Mouse (Mus musculus) kidney, adult 18-20 months (tissue): ENCODE data around the gene Acsl1.
"Not testable (repeated sequence)": the region's sequence is repeated elsewhere in the genome, so short reads cannot be mapped to it uniquely, and the experiment has no call there.

ENCODE experiments used
- DNase-seq: peaks from one replicate; pipeline ENCODE4 v3.0.0; 2021

Gene Acsl1

GRCm38 (mm10) chr8:46566914-46567529 lies 96.2 kb downstream of the Acsl1 start:
- DNase-seq: no peak

DNA sequence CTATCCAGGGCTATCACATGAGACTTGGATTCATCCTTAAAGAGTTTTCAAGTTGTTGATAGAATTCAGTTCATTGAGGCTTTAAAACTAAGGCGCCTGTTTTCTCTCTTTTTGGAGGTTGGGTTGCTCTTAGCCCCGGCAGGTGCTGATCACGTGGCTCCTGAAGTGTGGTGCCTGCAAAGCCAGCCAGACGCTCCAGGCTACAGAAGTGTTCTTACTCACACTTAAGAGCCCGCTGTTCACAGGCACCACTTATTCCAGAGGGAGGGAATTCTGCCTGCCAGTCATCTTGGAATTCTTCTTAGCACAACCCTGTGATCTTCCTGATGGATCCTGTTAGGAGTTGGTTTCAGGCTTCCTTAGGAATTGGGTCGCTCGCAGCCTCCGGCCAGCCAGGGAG lies 97.1 kb downstream of the Acsl1 start:
- no peak for DNase-seq

GRCm38 (mm10) chr8:46568942-46569341 lies 98.1 kb downstream of the Acsl1 start:
- DNase-seq: no peak

- DNase-seq: no peak
Measured at GRCm38 (mm10) chr8:46569659-46570441, 99.0 kb downstream of the Acsl1 start.

DNA sequence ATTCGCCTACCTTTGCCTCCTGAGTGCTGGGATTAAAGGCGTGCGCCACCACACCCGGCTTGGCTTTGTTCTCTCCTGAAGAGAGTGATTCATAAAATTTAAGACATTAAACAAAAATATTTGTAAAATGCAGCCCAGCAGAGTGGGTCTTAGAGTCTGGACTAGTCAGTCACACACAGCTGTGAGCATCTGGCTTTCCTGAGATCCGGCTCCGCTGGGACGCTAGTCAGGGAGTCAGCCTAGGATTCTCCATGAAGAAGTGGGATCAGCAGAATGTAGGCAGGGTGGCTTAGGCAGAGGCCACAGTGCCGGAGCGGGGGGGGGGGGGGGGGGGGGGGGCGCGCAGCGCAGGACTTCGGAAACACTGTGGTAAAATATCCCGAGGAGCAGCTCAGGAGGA lies 99.8 kb downstream of the Acsl1 start:
- no peak for DNase-seq

- DNase-seq: no peak
Measured at GRCm38 (mm10) chr8:46573446-46573845, 102.6 kb downstream of the Acsl1 start.

- no peak for DNase-seq
Measured at GRCm38 (mm10) chr8:46573964-46574363, 103.1 kb downstream of the Acsl1 start.

GRCm38 (mm10) chr8:46578794-46579193 lies 108.0 kb downstream of the Acsl1 start:
- DNase-seq: no peak

GRCm38 (mm10) chr8:46584328-46584727 lies 113.5 kb downstream of the Acsl1 start:
- DNase-seq: not testable (repeated sequence)

DNA sequence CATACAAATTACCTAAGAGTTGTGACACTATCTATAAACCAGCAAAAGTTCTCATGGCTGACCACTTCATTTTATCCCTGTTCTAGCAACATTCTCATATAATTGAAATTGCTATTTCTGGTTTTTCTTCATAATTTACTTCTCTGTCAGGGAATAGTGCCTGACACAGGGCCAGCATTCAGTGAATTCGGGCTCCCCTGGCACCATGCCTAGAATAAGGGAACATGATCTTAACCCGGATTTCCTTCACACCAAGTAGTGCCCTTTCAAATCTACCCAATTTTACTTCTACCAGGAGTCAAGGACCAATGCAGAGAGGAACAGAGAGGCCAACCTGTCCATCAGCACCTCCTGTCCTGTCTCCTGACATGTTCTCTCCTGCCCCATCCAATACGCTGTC lies 114.7 kb downstream of the Acsl1 start:
- no peak for DNase-seq
